Mouse (Mus musculus) left cerebral cortex, adult 18-20 months (tissue): ENCODE data around the gene Tsg101. TPM values are rescaled to one million over a fixed set of nuclear protein-coding genes. Genes with fewer than 3 reads are reported as not detected.

Source experiments
- total RNA-seq, 2 experiments: library from RNA; stranded (reverse); gene quantifications; 2 replicates each; pipeline ENCODE4 v1.2.3; 2021

Gene Tsg101
- total RNA-seq, 2 experiments from 2014 or later, result 67.9 to 70.2 TPM

Other genes starting within 250 kb of the Tsg101 start
- gene Tph1, start 247.4 kb downstream of the Tsg101 start, total RNA-seq, result under 1 TPM; 0.16 to 0.21 TPM
- 1 to 10 TPM; 8.1 to 8.2 TPM for gene Saal1, start 209.3 kb downstream of the Tsg101 start, total RNA-seq
- gene Saa3, start 204.3 kb downstream of the Tsg101 start, total RNA-seq, result not detected
- not detected for gene Saa4, start 187.4 kb downstream of the Tsg101 start, total RNA-seq
- gene Saa1, start 177.0 kb downstream of the Tsg101 start, total RNA-seq, result not detected
- gene Saa2, start 168.2 kb downstream of the Tsg101 start, total RNA-seq, result not detected
- 10 to 100 TPM; 11.9 to 12.1 TPM for gene Hps5, start 123.9 kb downstream of the Tsg101 start, total RNA-seq
- gene Gtf2h1, start 123.9 kb downstream of the Tsg101 start, total RNA-seq, result 10 to 100 TPM; 37.4 to 41.9 TPM
- gene Ldha, start 78.5 kb downstream of the Tsg101 start, total RNA-seq, result 100 to 1,000 TPM; 342 to 355 TPM
- gene Ldhc, start 58.8 kb downstream of the Tsg101 start, total RNA-seq, result not detected
- gene Uevld, start 38.6 kb upstream of the Tsg101 start, total RNA-seq, result 10 to 100 TPM; 15.7 to 17.2 TPM
- gene Gm9999, start 63.6 kb upstream of the Tsg101 start, total RNA-seq, result not detected
- 10 to 100 TPM; 17.4 to 20.2 TPM for gene Spty2d1, start 88.4 kb upstream of the Tsg101 start, total RNA-seq
- gene Tmem86a, start 130.6 kb upstream of the Tsg101 start, total RNA-seq, result 10 to 100 TPM; 13.2 to 13.5 TPM
- 100 to 1,000 TPM; 187 to 189 TPM for gene Ptpn5, start 213.7 kb upstream of the Tsg101 start, total RNA-seq